Mouse (Mus musculus) fat pad, adult 2 months (tissue): Measurements from ENCODE around the gene Fkbp2.

Experiments
- DNase-seq: peaks from one replicate; pipeline ENCODE4 v3.0.0-alpha.2; 2011; ENCODE audit warnings: low read depth, low spot score; ENCODE audit errors: extremely low read depth

The Fkbp2 gene

DNA sequence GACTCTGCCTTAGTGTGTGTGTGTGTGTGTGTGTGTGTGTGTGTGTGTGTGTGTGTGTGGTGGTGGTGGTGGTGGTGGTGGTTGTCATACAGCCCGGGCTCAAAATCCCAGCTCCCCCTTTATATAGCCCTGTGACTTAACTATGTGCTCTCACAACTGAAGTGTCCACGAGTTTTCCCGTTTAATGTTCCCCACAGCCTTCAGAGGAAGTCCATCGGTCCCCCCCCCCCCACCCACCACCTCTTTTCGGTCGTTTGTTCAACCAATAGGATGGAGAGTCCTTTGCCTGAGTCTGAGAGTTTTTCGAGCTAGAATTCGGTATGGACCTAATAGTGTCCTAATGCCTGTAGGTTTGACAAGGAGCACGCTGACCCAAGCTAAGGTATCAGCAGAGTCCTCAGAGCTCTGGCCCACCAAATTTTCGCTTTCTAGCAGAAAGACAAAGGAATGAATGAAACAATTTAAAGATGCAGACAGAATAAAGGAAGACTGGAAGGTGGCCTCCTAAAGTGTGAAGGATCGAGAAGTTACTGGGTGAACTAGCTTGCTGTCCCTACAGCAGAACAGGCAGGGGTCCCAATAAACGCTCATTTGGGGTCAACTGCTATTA, 6.6 kb downstream of the Fkbp2 start:
- no peak for DNase-seq

GRCm38 (mm10) chr19:6972247-6972917, 7.9 kb downstream of the Fkbp2 start:
- DNase-seq = no peak

DNA sequence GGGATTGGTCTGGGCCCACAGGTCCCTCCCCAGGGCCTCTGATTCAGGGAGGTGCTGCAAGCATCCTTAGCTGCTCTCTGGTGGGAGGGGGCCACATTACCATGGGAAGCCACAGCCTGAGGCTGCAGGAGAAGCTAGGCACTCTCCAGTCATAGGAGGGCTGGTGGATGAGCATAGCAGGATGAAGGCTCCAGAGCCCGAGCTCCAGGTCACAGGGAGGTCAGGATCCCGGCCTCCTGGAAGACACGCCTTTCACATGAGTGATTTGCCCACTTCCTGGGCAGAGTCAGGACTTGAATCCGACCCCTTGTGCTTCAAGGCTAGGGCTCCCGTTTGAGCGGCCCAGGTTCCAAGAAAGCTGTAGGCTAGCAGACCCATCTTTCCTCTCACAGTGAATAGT, 8.7 kb downstream of the Fkbp2 start:
- DNase-seq = no peak

- DNase-seq = no peak
Measured at GRCm38 (mm10) chr19:6970460-6971085, 9.7 kb downstream of the Fkbp2 start.

DNA sequence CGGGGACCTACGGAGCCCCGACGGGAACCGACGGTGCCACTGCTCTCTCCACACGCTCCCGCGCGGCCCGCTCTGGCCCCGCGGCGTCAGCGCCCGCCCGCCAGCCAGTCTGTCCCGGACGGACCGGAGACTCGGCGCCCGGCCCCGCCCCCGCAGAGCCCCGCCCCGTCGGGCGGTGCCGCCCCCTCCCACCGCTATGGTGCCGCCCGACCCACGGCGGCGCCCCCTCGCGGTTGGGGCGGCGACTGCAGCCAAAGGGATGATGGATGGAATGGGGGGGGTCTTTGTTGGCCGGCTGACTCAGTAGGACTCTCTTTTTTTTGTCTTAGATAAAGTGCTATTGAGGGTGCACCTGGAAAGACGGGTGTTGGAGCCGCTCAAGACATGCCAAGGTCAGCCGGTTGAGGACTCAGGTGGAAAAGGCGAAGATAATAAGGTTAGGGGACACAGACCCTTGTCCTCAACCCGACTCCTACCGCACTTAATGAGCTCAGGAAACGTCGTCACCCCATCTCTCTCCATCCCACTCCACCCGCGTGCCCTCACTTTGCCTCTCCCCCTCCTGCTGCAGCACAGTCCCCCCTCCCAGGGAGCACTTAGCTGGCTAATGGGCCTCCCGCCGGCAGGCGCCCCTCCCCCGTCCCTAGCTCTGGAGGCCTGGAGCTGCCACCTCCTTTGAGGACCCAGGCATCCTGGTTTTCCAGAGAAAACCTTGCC, 10.5 kb downstream of the Fkbp2 start:
- DNase-seq = no peak

DNA sequence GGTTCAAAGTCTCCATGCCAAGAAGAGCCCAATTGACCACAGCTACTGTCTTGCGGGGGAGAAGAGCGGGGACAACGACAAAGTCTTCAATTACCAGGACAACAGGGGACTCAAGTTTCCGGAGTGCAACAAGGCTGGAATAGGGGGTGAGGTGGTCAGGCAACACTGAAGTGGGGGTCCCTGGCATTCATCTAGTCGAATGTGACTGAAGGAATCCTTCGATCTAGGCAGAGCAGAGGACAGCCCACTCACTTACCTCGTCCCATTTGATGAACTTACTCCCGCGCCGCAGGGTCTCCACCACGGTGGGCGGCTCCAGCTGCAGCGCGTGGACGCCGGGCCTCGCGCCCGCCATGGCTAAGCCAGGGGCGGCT, 11.0 kb downstream of the Fkbp2 start:
- no peak for DNase-seq

DNA sequence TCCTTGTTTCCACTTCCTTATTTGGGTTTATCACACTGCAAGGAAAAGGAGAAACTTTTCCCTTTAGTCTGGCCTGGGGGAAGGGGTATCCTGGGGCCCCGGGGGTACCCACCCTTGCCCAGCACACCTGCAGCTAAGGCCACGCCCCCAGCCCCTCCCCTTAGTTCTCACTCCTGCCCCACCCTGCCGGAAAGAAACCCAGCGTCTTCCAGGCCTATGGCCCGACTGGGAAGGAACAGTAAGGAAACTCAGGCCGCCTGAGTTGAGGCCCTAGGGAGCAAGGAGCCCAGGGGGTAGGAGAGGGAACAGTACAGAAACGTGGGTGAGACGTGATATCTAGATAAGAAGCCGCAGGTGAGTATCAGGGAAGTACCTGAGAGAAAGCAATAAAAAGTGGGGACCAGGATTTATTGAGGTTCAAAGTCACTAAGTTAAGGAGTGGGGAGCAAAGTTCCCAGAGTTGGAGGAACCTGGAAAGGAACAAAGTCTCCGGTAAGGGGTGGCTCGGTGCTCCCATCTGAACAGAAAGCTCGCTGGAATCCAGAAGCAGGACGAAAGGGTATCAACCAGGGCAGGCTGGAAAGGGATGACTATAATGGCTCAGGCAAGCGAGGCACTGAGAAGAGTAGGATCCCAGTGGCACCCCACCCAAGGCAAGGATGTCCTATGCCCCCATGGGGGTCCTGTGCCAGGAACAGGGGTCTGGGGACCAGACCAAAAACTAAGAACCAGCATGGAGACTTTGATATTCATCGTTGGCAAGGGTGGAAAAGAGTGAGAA, 11.6 kb downstream of the Fkbp2 start:
- no peak for DNase-seq

DNA sequence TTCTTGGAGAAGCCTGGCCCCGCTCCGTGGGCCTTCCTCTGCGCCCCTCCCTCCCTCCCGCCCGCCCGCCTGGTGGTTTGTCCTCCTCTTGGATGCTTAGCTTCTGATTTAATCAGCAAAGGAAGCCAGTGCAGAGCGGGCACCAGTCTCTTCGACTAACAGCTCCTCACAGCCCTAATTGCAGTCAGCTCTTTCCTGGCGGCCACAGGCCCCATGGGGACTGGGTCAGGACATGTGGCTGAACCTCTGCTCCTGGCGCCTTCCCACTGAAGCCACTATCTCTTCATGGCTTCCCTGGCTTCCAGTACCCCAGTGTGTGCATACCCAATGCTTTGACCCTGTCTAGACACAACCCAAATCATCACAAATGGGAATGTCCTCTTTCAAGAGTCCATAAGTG, 23.8 kb downstream of the Fkbp2 start:
- DNase-seq = no peak

DNA sequence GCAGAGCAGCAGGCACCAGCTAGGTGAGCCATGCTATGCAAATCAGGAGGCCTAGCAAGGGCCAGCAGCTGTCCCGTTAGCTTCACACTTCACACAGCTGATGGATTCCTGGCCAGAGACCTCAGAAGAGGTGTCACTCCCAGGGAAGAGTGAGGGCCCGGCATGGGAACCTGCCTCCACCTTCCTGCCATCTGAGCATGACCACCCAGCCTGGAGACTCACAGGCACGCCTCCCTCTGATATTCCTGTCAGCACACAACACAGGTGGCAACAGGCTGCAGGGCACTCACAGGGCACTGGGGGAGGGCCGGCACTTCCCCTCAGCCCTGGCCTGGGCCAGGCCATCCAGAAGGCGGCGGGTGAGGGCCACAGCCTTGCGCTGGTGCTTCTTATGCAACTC, 24.9 kb downstream of the Fkbp2 start:
- DNase-seq = no peak

DNA sequence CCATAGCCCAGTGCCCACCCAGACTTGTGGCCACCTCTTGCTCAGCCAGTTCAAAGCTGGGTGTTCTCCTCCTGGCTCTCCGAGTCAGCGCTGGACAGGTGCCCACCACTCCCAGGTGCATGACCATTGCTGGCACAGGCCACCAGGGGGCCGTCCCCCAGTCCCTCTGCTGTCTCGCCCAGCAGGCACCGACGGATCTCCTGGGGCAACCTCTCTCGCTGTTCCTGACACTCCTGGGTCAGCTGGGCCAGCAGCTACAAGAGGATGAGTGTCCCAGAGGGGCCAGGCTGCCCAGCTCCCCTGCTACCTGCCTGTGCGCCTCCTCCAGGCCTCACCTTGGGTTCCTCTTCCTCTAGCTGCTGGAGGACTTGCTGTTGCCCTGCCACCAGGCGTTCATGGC, 26.3 kb downstream of the Fkbp2 start:
- no peak for DNase-seq

- DNase-seq = no peak
Measured at GRCm38 (mm10) chr19:6952712-6953037, 27.6 kb downstream of the Fkbp2 start.

- peak; percentile 66 for DNase-seq
Measured at GRCm38 (mm10) chr19:6951994-6952711, 28.1 kb downstream of the Fkbp2 start.

DNA sequence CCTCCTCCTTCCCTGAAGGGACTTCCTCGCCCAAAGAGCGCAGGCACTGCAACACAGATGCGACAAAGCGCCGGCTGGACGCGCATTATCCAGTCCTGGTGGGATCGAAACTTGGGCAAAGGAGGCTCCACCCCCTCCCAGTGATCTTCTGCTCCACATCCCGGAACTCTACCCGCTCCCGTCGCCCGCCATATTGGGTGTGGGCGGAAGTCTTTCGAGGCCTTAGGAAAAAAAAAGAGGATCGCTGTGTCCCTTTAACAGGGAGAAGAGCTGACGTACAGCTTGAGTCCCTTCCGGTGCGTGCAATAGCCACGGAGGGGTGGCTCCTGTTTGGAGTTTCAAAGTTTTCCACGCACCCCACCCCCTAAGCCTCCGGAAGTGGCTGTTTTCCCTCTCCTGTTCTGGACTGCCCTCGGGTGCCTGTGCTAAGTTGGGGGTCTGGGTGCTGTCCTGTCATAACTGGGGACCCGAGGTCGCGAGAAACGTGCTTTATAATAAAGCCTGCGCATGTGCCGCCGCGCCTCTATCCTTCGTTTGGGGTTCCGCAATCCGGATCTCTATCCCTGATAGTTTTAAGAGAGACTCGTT, 28.8 kb downstream of the Fkbp2 start:
- DNase-seq = peak; percentile 68

DNA sequence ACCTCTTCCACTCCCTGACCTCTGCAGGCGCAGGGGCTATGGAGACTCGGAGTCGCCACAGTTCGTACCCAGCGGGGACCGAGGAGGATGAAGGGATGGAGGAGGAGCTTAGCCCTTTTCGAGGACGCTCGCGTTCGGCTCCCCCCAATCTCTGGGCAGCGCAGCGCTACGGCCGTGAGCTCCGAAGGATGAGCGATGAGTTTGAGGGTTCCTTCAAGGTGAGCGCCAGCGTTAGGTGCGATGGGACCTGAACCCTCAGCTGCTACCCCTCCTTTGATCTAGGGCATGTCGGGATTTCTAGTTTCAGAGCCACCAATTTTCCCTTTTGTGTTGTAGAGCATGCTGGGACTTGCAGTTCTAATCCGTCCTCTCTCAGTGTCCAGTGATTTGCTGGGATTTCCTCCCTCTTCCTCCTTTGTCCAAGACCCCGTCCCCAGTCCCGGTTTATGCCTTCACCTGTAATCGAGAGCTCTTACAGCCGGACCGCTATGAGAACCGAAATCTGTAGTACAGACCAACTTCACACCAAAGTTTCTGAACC, 29.6 kb downstream of the Fkbp2 start:
- DNase-seq = no peak

GRCm38 (mm10) chr19:6949951-6950350, 30.4 kb downstream of the Fkbp2 start:
- DNase-seq = no peak

GRCm38 (mm10) chr19:6949532-6949931, 30.8 kb downstream of the Fkbp2 start:
- DNase-seq = no peak

DNA sequence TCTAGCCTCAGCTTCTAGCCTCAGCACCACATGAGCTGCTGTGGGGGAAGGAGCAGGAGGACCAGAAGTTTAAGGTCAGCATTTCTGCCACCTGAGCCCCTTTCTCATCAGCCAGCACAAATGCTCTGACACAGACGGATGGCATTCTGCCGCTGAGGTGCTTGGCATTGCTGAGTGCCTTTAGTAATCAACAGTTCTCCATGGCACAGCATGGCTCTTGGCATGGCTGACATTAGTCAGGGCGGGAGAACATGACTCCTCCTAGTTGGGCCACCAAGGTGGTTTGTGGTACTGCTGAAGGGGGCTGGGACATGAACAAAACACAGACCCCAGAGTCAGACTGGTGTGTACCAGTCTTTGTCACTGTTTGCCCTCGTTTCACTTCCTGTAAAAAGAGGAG, 32.1 kb downstream of the Fkbp2 start:
- no peak for DNase-seq

DNA sequence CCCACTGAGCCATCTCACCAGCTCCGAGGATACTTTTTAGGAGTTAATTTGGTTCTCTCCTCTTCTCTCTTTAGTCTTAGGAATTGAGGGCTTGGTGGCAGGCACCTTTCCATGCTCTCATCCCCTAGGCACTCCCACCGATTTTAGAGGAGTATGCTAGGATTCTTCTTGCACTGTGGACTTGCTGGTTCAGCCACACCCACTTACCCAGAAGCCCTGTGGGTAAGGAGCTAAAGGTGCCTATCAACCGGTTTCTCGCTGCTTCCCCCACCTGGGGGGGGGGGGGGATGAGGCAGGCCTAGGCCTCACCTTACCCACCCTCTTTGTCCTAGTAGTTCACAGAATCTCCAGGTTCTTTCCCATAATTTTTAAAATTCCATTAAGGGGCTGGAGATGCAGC, 32.6 kb downstream of the Fkbp2 start:
- DNase-seq = no peak

DNA sequence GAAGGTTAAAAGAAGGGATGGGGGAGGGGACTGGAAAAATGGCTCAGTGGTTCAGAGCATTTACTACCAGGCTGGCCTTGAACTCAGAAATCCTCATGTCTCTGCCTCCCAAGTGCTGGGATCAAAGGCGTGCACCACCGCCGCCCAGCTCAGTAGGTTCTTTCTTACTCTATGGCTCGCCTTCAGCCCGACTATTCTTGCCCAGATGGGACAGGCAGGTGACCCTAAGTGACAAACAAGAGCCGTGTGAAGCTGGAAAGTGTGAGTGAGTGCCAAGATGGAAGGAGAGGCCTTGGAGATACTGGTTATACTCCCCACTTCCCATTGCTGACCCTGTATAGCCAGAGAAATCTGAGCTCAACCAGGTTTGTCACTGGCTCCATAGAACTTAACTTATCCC, 36.6 kb downstream of the Fkbp2 start:
- DNase-seq = no peak

GRCm38 (mm10) chr19:6942764-6943163, 37.5 kb downstream of the Fkbp2 start:
- DNase-seq = no peak
